Mouse (Mus musculus) liver, embryonic 16.5 days (tissue): ENCODE measurements around the gene Theg. TPM values are rescaled to one million over a fixed set of nuclear protein-coding genes. Genes with fewer than 3 reads are reported as not detected.

ENCODE experiments used
- ATAC-seq: fragments of 200-750 bp; cut with Nextera tagmentation; 2 replicates; pipeline ENCODE4 v1.8.0; 2017; ENCODE audit warnings: low read depth, mild to moderate bottlenecking, moderate number of reproducible peaks, moderate library complexity
- H3K27ac ChIP-seq: fragments of 300-500 bp; sonication (generic); 2 replicates; pipeline ENCODE4 v1.5.1; 2014; ENCODE audit warnings: mild to moderate bottlenecking, low read length
- H3K27me3 ChIP-seq: fragments of 300-500 bp; sonication (generic); 2 replicates; pipeline ENCODE4 v1.6.1; 2014; ENCODE audit warnings: low read depth, low read length, mixed read lengths; ENCODE audit not compliant: control insufficient read depth, insufficient read depth
- H3K36me3 ChIP-seq: fragments of 300-500 bp; sonication (generic); 2 replicates; pipeline ENCODE4 v1.6.1; 2014; ENCODE audit warnings: mild to moderate bottlenecking; ENCODE audit not compliant: control insufficient read depth, insufficient read depth
- H3K4me1 ChIP-seq: fragments of 300-500 bp; sonication (generic); 2 replicates; pipeline ENCODE4 v1.6.1; 2014; ENCODE audit warnings: low read depth, low read length, mixed read lengths; ENCODE audit not compliant: control insufficient read depth
- H3K4me2 ChIP-seq: fragments of 300-500 bp; sonication (generic); 2 replicates; pipeline ENCODE4 v1.6.1; 2014; ENCODE audit warnings: low read depth, low read length, mixed read lengths
- H3K4me3 ChIP-seq: fragments of 300-500 bp; sonication (generic); 2 replicates; pipeline ENCODE4 v1.5.1; 2014; ENCODE audit warnings: low read depth, mild to moderate bottlenecking, low read length
- H3K9ac ChIP-seq: fragments of 300-500 bp; sonication (generic); 2 replicates; pipeline ENCODE4 v1.6.1; 2014; ENCODE audit warnings: low read depth, low read length
- H3K9me3 ChIP-seq: fragments of 300-500 bp; sonication (generic); replicated peaks from 2 replicates; pipeline ENCODE4 v1.6.1; 2016; ENCODE audit warnings: low read length; ENCODE audit not compliant: control insufficient read depth
- WGBS: fragments of 180-500 bp; shearing (Covaris S2); extraction: QIAGEN DNeasy Blood & Tissue Kit; methylation state at CpG from one replicate; pipeline ENCODE4 v1.1.7; 2014; ENCODE audit not compliant: insufficient replicate concordance; 5-methylcytosine and 5-hydroxymethylcytosine counted together
- polyA plus RNA-seq: library from polyadenylated mRNA; unstranded; fragments of >200 nt; fragmentation: Nextera tagmentation; extraction: Ambion mirVana; gene quantifications from 2 replicates; pipeline ENCODE4 v1.2.1, GENCODE M21; 2015

Theg gene
- polyA plus RNA-seq: not detected in 2 replicates

DNA sequence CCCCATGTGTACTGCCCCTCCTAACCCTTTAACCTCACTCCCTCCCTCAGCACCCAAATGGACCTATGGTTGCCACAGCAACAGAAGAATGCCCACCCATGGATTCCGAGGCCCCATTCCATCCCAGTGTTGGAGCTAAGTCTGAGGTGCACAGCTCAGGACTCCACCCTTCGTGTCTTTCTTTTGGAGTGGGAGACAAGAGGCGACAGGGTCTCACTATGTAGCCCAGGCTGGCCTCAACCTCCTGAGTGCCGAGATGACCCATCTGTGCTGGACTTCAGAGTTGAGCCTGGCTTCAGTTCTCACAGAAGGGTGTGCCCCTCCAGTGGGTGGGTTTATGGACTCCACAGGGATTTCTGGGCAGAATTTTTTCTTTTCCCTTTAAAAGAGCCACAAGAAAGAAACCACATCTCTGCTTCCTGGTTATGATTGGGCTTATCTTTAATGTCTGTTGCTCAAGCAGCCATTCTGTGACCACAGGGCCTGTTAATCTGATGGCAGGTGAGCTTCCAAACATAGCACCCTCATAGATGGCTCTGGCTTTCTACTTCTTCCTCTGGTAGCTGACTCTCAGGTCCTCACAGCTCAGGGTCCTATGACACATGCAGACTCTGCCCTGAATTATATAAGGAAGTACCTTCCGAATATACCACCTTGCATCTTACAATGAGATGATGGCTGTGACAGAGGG lies at the start of gene Theg:
Gene Theg, minus strand, starts transcription at position 271 of the 691 bp plus-strand sequence.
- WGBS: 60% methylated on average over 5 of the region's 5 CpGs
- ATAC-seq: no peak

DNA sequence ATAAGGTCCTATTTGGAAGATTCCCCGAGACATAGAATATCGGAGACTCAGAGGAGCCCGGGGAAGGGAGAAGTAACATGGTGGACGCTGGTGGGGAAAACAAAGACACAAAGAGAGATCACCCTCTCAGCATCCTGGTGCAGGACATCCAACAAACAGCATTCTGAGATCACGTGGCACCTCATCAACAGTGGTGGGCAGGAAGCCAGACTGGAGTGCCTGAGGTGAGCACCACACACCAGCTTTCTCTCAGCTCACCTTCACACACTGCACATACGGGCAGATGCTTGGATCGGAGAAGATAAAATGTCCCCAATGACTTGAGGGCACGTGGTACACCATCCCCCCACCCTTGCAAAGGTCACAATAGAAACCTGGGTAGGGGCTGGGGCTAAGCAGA lies 49.2 kb upstream of the Theg start:
- Histone ChIP-seq H3K4me1 (no peaks in the 10 kb centered on the region; the same call in 1 of the 2 replicates), H3K27ac (no peak overlapping the region), H3K4me3 (no peak overlapping the region), H3K9me3 (no peaks in the 10 kb centered on the region), H3K27me3 (peaks cover 42% of the 10 kb centered on the region), H3K9ac (no peak overlapping the region), H3K36me3 (no peaks in the 10 kb centered on the region), H3K4me2 (no peak overlapping the region)
- 62% methylated on average over 8 of the region's 8 CpGs for WGBS
- ATAC-seq: no peak

More for the DNA sequence above, at the start of gene Theg:
- H3K9me3 ChIP-seq: no peaks in the 10 kb centered on the region
- no peaks in the 10 kb centered on the region for H3K27me3 ChIP-seq
- no peaks in the 10 kb centered on the region for H3K36me3 ChIP-seq
- no peaks in the 10 kb centered on the region for H3K4me1 ChIP-seq
- H3K4me3 ChIP-seq: no peak within 1 kb of the TSS
- H3K4me2 ChIP-seq: no peak within 1 kb of the TSS
- H3K27ac ChIP-seq: no peak within 1 kb of the TSS
- H3K9ac ChIP-seq: no peak within 1 kb of the TSS

- Histone ChIP-seq H3K4me3 (no peak overlapping the region), H3K4me1 (no peaks in the 10 kb centered on the region; the same call in 1 of the 2 replicates), H3K9ac (no peak overlapping the region), H3K27me3 (peaks cover 22% of the 10 kb centered on the region), H3K9me3 (no peaks in the 10 kb centered on the region), H3K27ac (no peak overlapping the region), H3K4me2 (no peak overlapping the region), H3K36me3 (no peaks in the 10 kb centered on the region)
- WGBS: 60% methylated on average over 17 of the region's 17 CpGs
- no peak for ATAC-seq
Measured at GRCm38 (mm10) chr10:79633006-79633777, 46.1 kb upstream of the Theg start.

GRCm38 (mm10) chr10:79631432-79631831 lies 44.3 kb upstream of the Theg start:
- 65% methylated on average over 4 of the region's 4 CpGs for WGBS
- no peak overlapping the region for H3K9ac ChIP-seq
- ATAC-seq: no peak
- H3K36me3 ChIP-seq: no peaks in the 10 kb centered on the region
- H3K27me3 ChIP-seq: peaks cover 4% of the 10 kb centered on the region
- no peak overlapping the region for H3K4me3 ChIP-seq
- H3K9me3 ChIP-seq: no peaks in the 10 kb centered on the region
- H3K4me2 ChIP-seq: no peak overlapping the region
- no peak overlapping the region for H3K27ac ChIP-seq
- no peaks in the 10 kb centered on the region for H3K4me1 ChIP-seq

DNA sequence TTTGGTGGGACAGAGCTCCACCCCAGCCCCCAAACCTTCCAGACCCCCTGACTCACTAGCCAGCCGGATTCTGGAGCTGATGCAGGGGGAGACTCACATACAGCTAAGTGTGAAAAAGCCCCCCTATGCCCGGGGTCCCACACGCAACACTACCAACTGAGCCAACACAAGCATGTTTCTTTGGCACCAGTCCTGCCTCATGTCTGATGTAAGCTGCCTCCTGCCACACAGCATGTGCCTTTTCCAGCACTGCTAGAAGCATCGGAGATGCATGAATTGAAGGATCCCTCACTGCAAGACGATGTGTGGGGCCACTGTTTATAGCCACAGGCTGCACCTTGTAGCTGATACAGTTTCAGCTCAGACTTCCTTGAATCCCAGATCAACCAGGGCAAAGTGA lies 41.2 kb upstream of the Theg start:
- H3K9ac ChIP-seq: no peak overlapping the region
- no peak for ATAC-seq

DNA sequence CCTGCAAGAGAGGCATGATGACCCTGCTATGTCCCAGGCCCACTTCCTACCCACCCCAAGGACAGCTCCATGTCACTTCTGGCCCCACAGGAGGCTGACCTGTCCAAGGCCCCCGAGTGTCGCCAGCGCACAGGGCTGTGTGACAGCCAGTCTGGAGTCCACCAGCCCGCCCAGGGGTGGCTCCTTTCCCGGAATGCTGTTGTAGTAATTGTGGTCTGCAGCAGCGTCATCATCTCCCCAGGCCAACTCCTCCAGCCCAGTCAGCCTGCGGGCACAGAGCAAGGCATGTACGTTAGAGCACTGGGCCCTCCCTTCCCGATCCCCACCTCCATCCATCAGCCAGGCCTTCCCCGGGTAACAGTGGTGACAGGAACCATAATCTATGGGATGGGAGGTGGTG lies 39.0 kb upstream of the Theg start:
- ATAC-seq: no peak
- H3K4me1 ChIP-seq: no peaks in the 10 kb centered on the region
- H3K4me2 ChIP-seq: no peak overlapping the region
- H3K27me3 ChIP-seq: no peaks in the 10 kb centered on the region
- H3K27ac ChIP-seq: no peak overlapping the region
- H3K4me3 ChIP-seq: no peak overlapping the region
- no peaks in the 10 kb centered on the region for H3K36me3 ChIP-seq
- WGBS: 71% methylated on average over 10 of the region's 10 CpGs
- H3K9ac ChIP-seq: no peak overlapping the region
- H3K9me3 ChIP-seq: no peaks in the 10 kb centered on the region

More for the DNA sequence above, 41.2 kb upstream of the Theg start:
- Histone ChIP-seq H3K9me3 (no peaks in the 10 kb centered on the region), H3K27ac (no peak overlapping the region), H3K4me3 (no peak overlapping the region), H3K27me3 (no peaks in the 10 kb centered on the region), H3K4me1 (no peaks in the 10 kb centered on the region), H3K4me2 (no peak overlapping the region), H3K36me3 (no peaks in the 10 kb centered on the region)
- 62% methylated on average over 5 of the region's 5 CpGs for WGBS

- Histone ChIP-seq H3K27ac (no peak overlapping the region), H3K27me3 (no peaks in the 10 kb centered on the region), H3K4me3 (no peak overlapping the region), H3K4me1 (no peaks in the 10 kb centered on the region), H3K9me3 (no peaks in the 10 kb centered on the region), H3K4me2 (no peak overlapping the region), H3K9ac (no peak overlapping the region), H3K36me3 (no peaks in the 10 kb centered on the region)
- 60% methylated on average over 9 of the region's 9 CpGs for WGBS
- ATAC-seq: no peak
Measured at GRCm38 (mm10) chr10:79625398-79625797, 38.3 kb upstream of the Theg start.

- H3K4me3 ChIP-seq: no peak overlapping the region
- 63% methylated on average over 12 of the region's 12 CpGs for WGBS
- H3K9ac ChIP-seq: no peak overlapping the region
- H3K36me3 ChIP-seq: no peaks in the 10 kb centered on the region
- no peak overlapping the region for H3K27ac ChIP-seq
- no peaks in the 10 kb centered on the region for H3K4me1 ChIP-seq
- no peaks in the 10 kb centered on the region for H3K9me3 ChIP-seq
- no peak overlapping the region for H3K4me2 ChIP-seq
- no peaks in the 10 kb centered on the region for H3K27me3 ChIP-seq
- no peak for ATAC-seq
Measured at GRCm38 (mm10) chr10:79623950-79624349, 36.8 kb upstream of the Theg start.

GRCm38 (mm10) chr10:79616376-79616775 lies 29.2 kb upstream of the Theg start:
- ATAC-seq: no peak
- H3K4me1 ChIP-seq: peaks cover 4% of the 10 kb centered on the region; the same call in 1 of the 2 replicates
- no peak overlapping the region for H3K27ac ChIP-seq
- H3K9ac ChIP-seq: no peak overlapping the region
- no peaks in the 10 kb centered on the region for H3K9me3 ChIP-seq
- WGBS: 64% methylated on average over 5 of the region's 5 CpGs
- no peaks in the 10 kb centered on the region for H3K36me3 ChIP-seq
- H3K4me2 ChIP-seq: no peak overlapping the region
- H3K27me3 ChIP-seq: peaks cover 31% of the 10 kb centered on the region
- no peak overlapping the region for H3K4me3 ChIP-seq
